Mouse (Mus musculus) olfactory bulb, adult 2 months (tissue): Measurements from ENCODE around the gene Ccdc148.

Experiments used
- CTCF ChIP-seq: fragments of 200-500 bp; IDR thresholded peaks from 2 replicates; pipeline ENCODE4 v1.5.1; 2012; ENCODE audit warnings: low read depth, mild to moderate bottlenecking, low read length, moderate library complexity; ENCODE audit not compliant: insufficient read depth
- POLR2A ChIP-seq: fragments of 200-500 bp; IDR thresholded peaks from 2 replicates; pipeline ENCODE4 v1.6.1; 2012; ENCODE audit warnings: mild to moderate bottlenecking, low read depth, low read length, moderate library complexity; ENCODE audit not compliant: insufficient read depth

DNA sequence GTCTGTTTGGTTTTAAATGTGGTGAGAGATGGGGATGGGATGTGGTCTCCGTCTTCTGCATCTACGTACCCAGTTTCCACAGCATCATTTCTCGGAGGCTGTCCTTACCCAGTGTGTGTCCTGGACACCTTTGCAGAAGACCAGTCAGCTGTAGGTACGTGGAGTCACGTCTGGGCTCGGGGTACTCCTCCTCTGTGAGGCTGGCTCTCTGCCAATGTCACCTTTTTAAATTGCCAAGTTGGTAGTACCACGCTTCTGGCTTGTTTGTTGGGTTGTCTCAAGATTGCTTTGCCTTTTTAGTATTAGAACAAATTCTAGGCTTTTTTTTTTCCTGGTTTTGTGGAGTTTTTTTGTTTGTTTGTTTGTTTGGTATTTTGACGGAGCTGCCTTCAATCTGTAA lies 30.7 kb downstream of the Ccdc148 start:
- TF ChIP-seq POLR2A: no peak
- no peak for TF ChIP-seq CTCF
